In genomic region chr2:117412045-117412606, GRCm38 (mm10) we compare ENCODE assay signal across 10 mouse cellular contexts.
A peak's percentile ranks its signal among the peaks of the same experiment; 100 is the strongest.
DNase-seq lines count a peak whose midpoint lies in the region; ATAC-seq and TF ChIP-seq lines count a peak whose summit lies in the region.
"Had no signal": no experiment of that assay in that cellular context is flagged by ENCODE, and none has a peak within 500 bp of the region (broad histone marks: within the 10 kb centered on the region; RNA-seq: fewer than 3 reads in every experiment).

No protein-coding gene starts in this region.

- H3K9me3 ChIP-seq in liver, postnatal 0 days (ENCODE audit: low read length) = no peaks in the 10 kb centered on the region
- H3K9me3 ChIP-seq: embryonic facial prominence, embryonic 13.5 days; neural tube, embryonic 13.5 days had no signal

- 40% methylated on average over 4 of the region's 4 CpGs for WGBS in liver, postnatal 0 days (ENCODE audit: insufficient replicate concordance)

- H3K4me3 ChIP-seq in liver, postnatal 0 days (ENCODE audit: low read depth, low read length) = no peak overlapping the region
- H3K4me3 ChIP-seq: embryonic facial prominence, embryonic 13.5 days; neural tube, embryonic 13.5 days had no signal

- no peak overlapping the region for H3K9ac ChIP-seq in liver, postnatal 0 days (replicated peaks)
- H3K9ac ChIP-seq: embryonic facial prominence, embryonic 13.5 days; neural tube, embryonic 13.5 days had no signal

- no peak for TF ChIP-seq EP300 in liver, postnatal 0 days (IDR thresholded peaks at IDR 0.05; ENCODE audit: low read depth)

- no peak overlapping the region for H3K4me2 ChIP-seq in liver, postnatal 0 days (ENCODE audit: low read depth, low read length)
- H3K4me2 ChIP-seq: embryonic facial prominence, embryonic 13.5 days; neural tube, embryonic 13.5 days had no signal

- no peaks in the 10 kb centered on the region for H3K4me1 ChIP-seq in liver, postnatal 0 days (ENCODE audit: insufficient read depth)
- H3K4me1 ChIP-seq: embryonic facial prominence, embryonic 13.5 days; neural tube, embryonic 13.5 days had no signal

- H3K36me3 ChIP-seq in liver, postnatal 0 days (replicated peaks; ENCODE audit: insufficient read depth, low read length) = no peaks in the 10 kb centered on the region
- H3K36me3 ChIP-seq in splenic B cell, adult 2 months (ENCODE audit: control insufficient read depth, insufficient read depth, low read length, poor library complexity, severe bottlenecking) = no peaks in the 10 kb centered on the region
- H3K36me3 ChIP-seq: embryonic facial prominence, embryonic 13.5 days; neural tube, embryonic 13.5 days had no signal

- peak; percentile 43 to 51 for DNase-seq in cerebellum, postnatal 14 days
- no peak for DNase-seq in cerebellum, postnatal 36 days
- no peak for DNase-seq in liver, postnatal 0 days
- no peak for DNase-seq in liver
- DNase-seq in kidney, adult 9 months = peak; percentile 22
- peak; percentile 17 for DNase-seq in splenic B cell, adult 2 months (ENCODE audit: low read depth, low spot score)
- no peak for DNase-seq in gastrocnemius, postnatal 36 days
- no peak for DNase-seq in spleen, adult 12 weeks (ENCODE audit: low spot score)

- ATAC-seq in liver, postnatal 0 days = no peak

- TF ChIP-seq CTCF in liver, postnatal 0 days (IDR thresholded peaks at IDR 0.05; ENCODE audit: low read depth) = peak; percentile 34; the same call in 1 of the 2 replicates

- intact Hi-C loops in gastrocnemius, postnatal 36 days (cut with DNase I) = no loop called here

- H3K27me3 ChIP-seq in liver, postnatal 0 days (ENCODE audit: insufficient read depth, low read length) = no peaks in the 10 kb centered on the region
- H3K27me3 ChIP-seq in splenic B cell, adult 2 months (ENCODE audit: control insufficient read depth, insufficient read depth, low read length, poor library complexity, severe bottlenecking) = no peaks in the 10 kb centered on the region
- H3K27me3 ChIP-seq: embryonic facial prominence, embryonic 13.5 days; neural tube, embryonic 13.5 days had no signal

- H3K27ac ChIP-seq in liver, postnatal 0 days (ENCODE audit: low read depth) = no peak overlapping the region
- H3K27ac ChIP-seq: embryonic facial prominence, embryonic 13.5 days; neural tube, embryonic 13.5 days had no signal

Comparison
In these comparisons a context has a peak if more than half of its experiments do, and no peak if none do; other contexts are left out.
1. DNase-seq: peak in cerebellum, postnatal 14 days (2 of 2), kidney, adult 9 months (single experiment) and splenic B cell, adult 2 months (single experiment); none in cerebellum, postnatal 36 days (0 of 2), liver, postnatal 0 days (single experiment), liver (single experiment), gastrocnemius, postnatal 36 days (0 of 2) and spleen, adult 12 weeks (single experiment).